In genomic region chr3:131489657-131490142, GRCm38 (mm10) we compare ENCODE assay signal across 8 mouse cellular contexts. TPM values are rescaled to one million over a fixed set of nuclear protein-coding genes. Genes with fewer than 3 reads are reported as not detected.
DNase-seq lines count a peak whose midpoint lies in the region; ATAC-seq lines count a peak whose summit lies in the region.

No protein-coding gene starts in this region.

- H3K9ac ChIP-seq in hindbrain, embryonic 13.5 days: peak overlapping the region; percentile 79

- H3K4me3 ChIP-seq in hindbrain, embryonic 13.5 days: peak overlapping the region; percentile 72
- H3K4me3 ChIP-seq in megakaryocyte, embryonic 14.5 days (replicated peaks): peak overlapping the region; percentile 89

- no peaks in the 10 kb centered on the region for H3K9me3 ChIP-seq in hindbrain, embryonic 13.5 days
- peaks cover 3% of the 10 kb centered on the region for H3K9me3 ChIP-seq in megakaryocyte, embryonic 14.5 days

- H3K27ac ChIP-seq in hindbrain, embryonic 13.5 days: no peak overlapping the region

- peaks cover 70% of the 10 kb centered on the region for H3K27me3 ChIP-seq in hindbrain, embryonic 13.5 days
- H3K27me3 ChIP-seq in megakaryocyte, embryonic 14.5 days (replicated peaks): peaks cover 55% of the 10 kb centered on the region

- peak overlapping the region; percentile 98 for H3K4me2 ChIP-seq in hindbrain, embryonic 13.5 days

- H3K36me3 ChIP-seq in hindbrain, embryonic 13.5 days: no peaks in the 10 kb centered on the region
- no peaks in the 10 kb centered on the region for H3K36me3 ChIP-seq in megakaryocyte, embryonic 14.5 days (replicated peaks; ENCODE audit: low read length)

- intact Hi-C loops in left cerebral cortex, postnatal 14 days (cut with DNase I): no loop called here
- intact Hi-C loops in left cerebral cortex, postnatal 4 days (cut with DNase I): no loop called here

- peak; percentile 6 for DNase-seq in left cerebral cortex, adult 11 months (ENCODE audit: low spot score)
- no peak for DNase-seq in left cerebral cortex, postnatal 14 days (ENCODE audit: low spot score in 2 of 2)
- DNase-seq in cerebellum, adult 18-20 months: peak; percentile 71 to 82
- peak; percentile 19 for DNase-seq in forelimb bud, embryonic 11.5 days (ENCODE audit: low read depth, low spot score)
- DNase-seq in left cerebral cortex, postnatal 4 days: peak; percentile 36
- peak; percentile 60 for DNase-seq in testis, postnatal 10 days (ENCODE audit: low spot score)

- peak; percentile 85 for ATAC-seq in hindbrain, embryonic 13.5 days (ENCODE audit: low FRiP score)

- WGBS in hindbrain, embryonic 13.5 days: under 1% methylated on average over 32 of the region's 36 CpGs

- H3K4me1 ChIP-seq in hindbrain, embryonic 13.5 days (replicated peaks): peaks cover 12% of the 10 kb centered on the region
- peaks cover 14% of the 10 kb centered on the region for H3K4me1 ChIP-seq in megakaryocyte, embryonic 14.5 days

RNA-seq across cellular contexts. Expression of gene Sgms2, which starts 1.5 kb away (rescaled TPM):
- total RNA-seq in left cerebral cortex, postnatal 14 days (2021): 1 to 10 TPM; 3.5 to 4.1 TPM
- 2.4 and 2.8 TPM in 2 replicates for polyA plus RNA-seq in hindbrain, embryonic 13.5 days (2015; fragmentation: Nextera tagmentation; extraction: Ambion mirVana)
- total RNA-seq in left cerebral cortex, postnatal 4 days (2021): under 1 TPM; 0.90 to 0.93 TPM
- 0.04 TPM in 1 of 2 replicates, not detected in the other for polyA plus RNA-seq in megakaryocyte, embryonic 14.5 days (2012; ENCODE audit: insufficient read depth, low replicate concordance)

Comparison
In these comparisons a context has a peak if more than half of its experiments do, and no peak if none do; other contexts are left out.
1. DNase-seq: peak in left cerebral cortex, adult 11 months (single experiment), cerebellum, adult 18-20 months (2 of 2), forelimb bud, embryonic 11.5 days (single experiment), left cerebral cortex, postnatal 4 days (single experiment) and testis, postnatal 10 days (single experiment); none in left cerebral cortex, postnatal 14 days (0 of 2).